Mouse (Mus musculus) G1E (cell line): Measurements from ENCODE around the gene Acsl1. TPM values are rescaled to one million over a fixed set of nuclear protein-coding genes. Genes with fewer than 3 reads are reported as not detected.

Experiments
- ATAC-seq: 2 replicates; pipeline ENCODE4 v1.8.0; 2016; ENCODE audit warnings: mild to moderate bottlenecking; ENCODE audit not compliant: insufficient number of reproducible peaks, poor library complexity, low FRiP score, severe bottlenecking; ENCODE audit errors: extremely low read depth
- DNase-seq: peaks from one replicate; pipeline ENCODE4 v3.0.0; 2012; ENCODE audit warnings: low spot score
- H3K27me3 ChIP-seq: 2 replicates; pipeline ENCODE4 v1.6.1; 2012; ENCODE audit warnings: mild to moderate bottlenecking, low read length, inconsistent platforms; ENCODE audit not compliant: insufficient read depth
- H3K36me3 ChIP-seq: replicated peaks from 2 replicates; pipeline ENCODE3; 2012; ENCODE audit warnings: mild to moderate bottlenecking, inconsistent platforms
- H3K4me1 ChIP-seq: 2 replicates; pipeline ENCODE4 v1.6.1; 2012; ENCODE audit warnings: low read depth, low read length, inconsistent platforms, mixed read lengths; ENCODE audit not compliant: insufficient read depth
- H3K4me3 ChIP-seq: 2 replicates; pipeline ENCODE4 v1.5.1; 2012; ENCODE audit warnings: low read depth, mild to moderate bottlenecking, inconsistent platforms, low read length, moderate library complexity, mixed read lengths
- H3K9me3 ChIP-seq: replicated peaks from 2 replicates; pipeline ENCODE4 v1.6.1; 2012; ENCODE audit warnings: inconsistent platforms
- CTCF ChIP-seq: IDR thresholded peaks from 2 replicates; pipeline ENCODE4 v1.5.1; 2012; ENCODE audit warnings: low read depth, low read length, inconsistent platforms, mixed read lengths
- GATA1 ChIP-seq: IDR thresholded peaks from 2 replicates; pipeline ENCODE4 v1.6.1; 2012; ENCODE audit warnings: borderline replicate concordance, low read length, inconsistent platforms, mixed read lengths
- GATA2 ChIP-seq: IDR thresholded peaks from 2 replicates; pipeline ENCODE4 v1.6.1; 2012; ENCODE audit warnings: low read depth, low read length, inconsistent platforms, borderline replicate concordance
- POLR2AphosphoS5 ChIP-seq: IDR thresholded peaks from 2 replicates; pipeline ENCODE4 v1.6.1; 2012; ENCODE audit warnings: low read depth, low read length, inconsistent platforms; ENCODE audit not compliant: insufficient replicate concordance
- TAL1 ChIP-seq: conservative IDR thresholded peaks from 2 replicates; pipeline ENCODE4 v1.6.1; 2012; ENCODE audit warnings: low read depth, low read length, inconsistent platforms, mixed read lengths
- polyA plus RNA-seq: library from polyadenylated mRNA; stranded (reverse); fragments of >175 nt; gene quantifications from 2 replicates; pipeline ENCODE4 v1.2.3, GENCODE M21; 2012
- total RNA-seq, 2 experiments: library from RNA; stranded (forward) in 1 of 2; stranded (reverse) in 1 of 2; fragments of 200-1000 nt in 1 of 2; fragments of >200 nt in 1 of 2; fragmentation: Nextera tagmentation in 1 of 2; gene quantifications; 2 replicates each; pipeline ENCODE4 v1.2.3; 2014 to 2017

Gene Acsl1
- total and polyA plus RNA-seq, 3 experiments = 27.0 to 143 (median 48.6) TPM

- no peak for DNase-seq
- no peaks in the 10 kb centered on the region for H3K9me3 ChIP-seq
- H3K4me3 ChIP-seq = no peak overlapping the region
- H3K27me3 ChIP-seq = no peaks in the 10 kb centered on the region
- TF ChIP-seq POLR2AphosphoS5 (no peak), TAL1 (no peak), GATA1 (no peak), CTCF (no peak), GATA2 (no peak)
- H3K36me3 ChIP-seq = peaks cover 82% of the 10 kb centered on the region
- ATAC-seq = no peak
- H3K4me1 ChIP-seq = peaks cover 67% of the 10 kb centered on the region
These were observed 19.4 kb downstream of the Acsl1 start for GRCm38 (mm10) chr8:46490250-46490649.

- ATAC-seq (no peak), DNase-seq (peak; percentile 17)
- H3K27me3 ChIP-seq = no peaks in the 10 kb centered on the region
- H3K36me3 ChIP-seq = peaks cover 83% of the 10 kb centered on the region
- TF ChIP-seq GATA2 = no peak
- no peak for TF ChIP-seq GATA1
- TF ChIP-seq TAL1 = no peak
- TF ChIP-seq POLR2AphosphoS5 = no peak
- TF ChIP-seq CTCF = no peak
- no peaks in the 10 kb centered on the region for H3K9me3 ChIP-seq
- H3K4me1 ChIP-seq = peaks cover 72% of the 10 kb centered on the region
- H3K4me3 ChIP-seq = peak overlapping the region; percentile 43; the same call in 1 of the 2 replicates
These were observed 20.0 kb downstream of the Acsl1 start for GRCm38 (mm10) chr8:46490821-46491220.

GRCm38 (mm10) chr8:46493495-46494170 is 22.8 kb downstream of the Acsl1 start:
- Histone ChIP-seq H3K27me3 (no peaks in the 10 kb centered on the region), H3K4me3 (no peak overlapping the region), H3K36me3 (peaks cover 90% of the 10 kb centered on the region), H3K9me3 (no peaks in the 10 kb centered on the region), H3K4me1 (peaks cover 60% of the 10 kb centered on the region)
- TF ChIP-seq CTCF = no peak
- no peak for TF ChIP-seq GATA1
- no peak for TF ChIP-seq POLR2AphosphoS5
- TF ChIP-seq TAL1 = no peak
- no peak for TF ChIP-seq GATA2
- DNase-seq = no peak
- no peak for ATAC-seq

GRCm38 (mm10) chr8:46496852-46497251 is 26.0 kb downstream of the Acsl1 start:
- TF ChIP-seq GATA2 (no peak), CTCF (no peak), POLR2AphosphoS5 (no peak), TAL1 (no peak), GATA1 (no peak)
- H3K9me3 ChIP-seq = no peaks in the 10 kb centered on the region
- H3K4me3 ChIP-seq = no peak overlapping the region
- peaks cover 56% of the 10 kb centered on the region for H3K4me1 ChIP-seq
- ATAC-seq (no peak), DNase-seq (no peak)
- no peaks in the 10 kb centered on the region for H3K27me3 ChIP-seq
- peaks cover 94% of the 10 kb centered on the region for H3K36me3 ChIP-seq

GRCm38 (mm10) chr8:46497314-46498011 is 26.6 kb downstream of the Acsl1 start:
- no peaks in the 10 kb centered on the region for H3K9me3 ChIP-seq
- DNase-seq (no peak), ATAC-seq (no peak)
- no peak overlapping the region for H3K4me3 ChIP-seq
- H3K27me3 ChIP-seq = no peaks in the 10 kb centered on the region
- TF ChIP-seq TAL1 = no peak
- TF ChIP-seq GATA1 = no peak
- no peak for TF ChIP-seq POLR2AphosphoS5
- TF ChIP-seq GATA2 = no peak
- TF ChIP-seq CTCF = no peak
- peaks cover 59% of the 10 kb centered on the region for H3K4me1 ChIP-seq
- peaks cover 96% of the 10 kb centered on the region for H3K36me3 ChIP-seq

GRCm38 (mm10) chr8:46499376-46500061 is 28.7 kb downstream of the Acsl1 start:
- no peaks in the 10 kb centered on the region for H3K27me3 ChIP-seq
- ATAC-seq (no peak), DNase-seq (no peak)
- H3K4me3 ChIP-seq = no peak overlapping the region
- TF ChIP-seq TAL1 = no peak
- TF ChIP-seq GATA1 = no peak
- no peak for TF ChIP-seq POLR2AphosphoS5
- peaks cover 97% of the 10 kb centered on the region for H3K36me3 ChIP-seq
- peaks cover 58% of the 10 kb centered on the region for H3K4me1 ChIP-seq
- H3K9me3 ChIP-seq = no peaks in the 10 kb centered on the region
